ENCODE assay signal across 21 mouse cellular contexts in genomic region chr17:78321216-78321835, GRCm38 (mm10).
A peak's percentile ranks its signal among the peaks of the same experiment; 100 is the strongest.
DNase-seq lines count a peak whose midpoint lies in the region; ATAC-seq and TF ChIP-seq lines count a peak whose summit lies in the region.
"Had no signal": no experiment of that assay in that cellular context is flagged by ENCODE, and none has a peak within 500 bp of the region (broad histone marks: within the 10 kb centered on the region; RNA-seq: fewer than 3 reads in every experiment).

No protein-coding gene starts in this region.

- H3K27ac ChIP-seq in kidney, adult 2 months (ENCODE audit: insufficient read depth, low read depth, low read length): peak overlapping the region; percentile 35
- no peak overlapping the region for H3K27ac ChIP-seq in forebrain, embryonic 14.5 days (ENCODE audit: low read depth, low read length)
- H3K27ac ChIP-seq: forebrain, embryonic 10.5 days; hindbrain, embryonic 14.5 days; limb, embryonic 12.5 days; liver, embryonic 13.5 days; neural tube, embryonic 13.5 days had no signal

- no peak overlapping the region for H3K4me2 ChIP-seq in forebrain, embryonic 14.5 days (ENCODE audit: low read length)
- H3K4me2 ChIP-seq: hindbrain, embryonic 14.5 days; limb, embryonic 12.5 days; liver, embryonic 13.5 days; neural tube, embryonic 13.5 days had no signal

- 74% methylated on average over 11 of the region's 11 CpGs for WGBS in kidney, adult 2 months
- 91% methylated on average over 11 of the region's 11 CpGs for WGBS in forebrain, embryonic 14.5 days

- DNase-seq in heart, adult 11 months: peak; percentile 95
- DNase-seq in heart, adult 9 months (ENCODE audit: low spot score in 2 of 2): no peak
- no peak for DNase-seq in kidney, adult 2 months
- DNase-seq in kidney, postnatal 36 days: no peak
- peak; percentile 84 for DNase-seq in fat pad, adult 2 months (ENCODE audit: extremely low read depth, low read depth, low spot score)
- DNase-seq in lung, postnatal 25 days (ENCODE audit: low spot score): peak; percentile 46
- no peak for DNase-seq in forebrain, embryonic 14.5 days (ENCODE audit: low spot score)
- DNase-seq in urinary bladder, postnatal 36 days (ENCODE audit: low spot score in 2 of 2): no peak
- DNase-seq: adrenal gland, postnatal 10 days; cerebellum, postnatal 10 days; gastrocnemius, postnatal 36 days; liver, embryonic 13.5 days; midbrain, embryonic 14.5 days; right cerebral cortex, postnatal 14 days; thymus, adult 2 months had no signal

- H3K9me3 ChIP-seq in forebrain, embryonic 14.5 days (replicated peaks; ENCODE audit: control insufficient read depth, low read length): no peaks in the 10 kb centered on the region
- H3K9me3 ChIP-seq: forebrain, embryonic 10.5 days; limb, embryonic 12.5 days; liver, embryonic 13.5 days; neural tube, embryonic 13.5 days had no signal

- ATAC-seq in forebrain, embryonic 14.5 days: no peak
- ATAC-seq: activated CD4-positive, CD25-positive, alpha-beta regulatory T cell, adult 4 months; CD4-positive, CD25-positive, alpha-beta regulatory T cell, adult 4 months had no signal

- peaks cover 7% of the 10 kb centered on the region; the same call in 1 of the 2 replicates for H3K4me1 ChIP-seq in kidney, adult 2 months (ENCODE audit: control insufficient read depth, insufficient read depth, low read length)
- 0 out of 2 replicates have a peak, but pooled peaks cover 2% of the 10 kb centered on the region for H3K4me1 ChIP-seq in forebrain, embryonic 14.5 days (ENCODE audit: control insufficient read depth, insufficient read depth, low read length)

- no peak for TF ChIP-seq CTCF in kidney, adult 2 months (conservative IDR thresholded peaks at IDR 0.05; ENCODE audit: insufficient read depth, insufficient read length, low read depth, low read length)

- no peaks in the 10 kb centered on the region for H3K36me3 ChIP-seq in kidney, adult 2 months (ENCODE audit: control insufficient read depth, insufficient read depth, low read length)
- H3K36me3 ChIP-seq in forebrain, embryonic 14.5 days (ENCODE audit: control insufficient read depth, insufficient read depth, low read length): no peaks in the 10 kb centered on the region
- H3K36me3 ChIP-seq: liver, embryonic 13.5 days had no signal

- no peak overlapping the region for H3K4me3 ChIP-seq in kidney, adult 2 months (ENCODE audit: insufficient read depth, low read depth, low read length)
- no peak overlapping the region for H3K4me3 ChIP-seq in forebrain, embryonic 14.5 days (ENCODE audit: low read depth, low read length)
- H3K4me3 ChIP-seq: forebrain, embryonic 10.5 days; limb, embryonic 12.5 days; liver, embryonic 13.5 days; neural tube, embryonic 13.5 days had no signal

- TF ChIP-seq POLR2A in kidney, adult 2 months (IDR thresholded peaks at IDR 0.05; ENCODE audit: low read depth, low read length): no peak

- H3K9ac ChIP-seq in forebrain, embryonic 14.5 days (ENCODE audit: low read length): no peak overlapping the region
- H3K9ac ChIP-seq: hindbrain, embryonic 14.5 days; limb, embryonic 12.5 days; liver, embryonic 13.5 days; neural tube, embryonic 13.5 days had no signal

- H3K27me3 ChIP-seq in kidney, adult 2 months (replicated peaks; ENCODE audit: control insufficient read depth, insufficient read depth, low read length): no peaks in the 10 kb centered on the region
- no peaks in the 10 kb centered on the region for H3K27me3 ChIP-seq in forebrain, embryonic 14.5 days (replicated peaks; ENCODE audit: control insufficient read depth, insufficient read depth, low read length)
- H3K27me3 ChIP-seq: limb, embryonic 12.5 days; liver, embryonic 13.5 days; neural tube, embryonic 13.5 days had no signal

Comparison
In these comparisons a context has a peak if more than half of its experiments do, and no peak if none do; other contexts are left out.
1. DNase-seq: peak in heart, adult 11 months (single experiment), fat pad, adult 2 months (single experiment) and lung, postnatal 25 days (single experiment); none in heart, adult 9 months (0 of 2), kidney, adult 2 months (single experiment), kidney, postnatal 36 days (0 of 2), forebrain, embryonic 14.5 days (single experiment) and urinary bladder, postnatal 36 days (0 of 2).